Mouse (Mus musculus) G1E (cell line): Measurements from ENCODE around the gene Anxa1.

Experiments
- CTCF ChIP-seq: IDR thresholded peaks from 2 replicates; pipeline ENCODE4 v1.5.1; 2012; ENCODE audit warnings: low read depth, low read length, inconsistent platforms, mixed read lengths
- TAL1 ChIP-seq: conservative IDR thresholded peaks from 2 replicates; pipeline ENCODE4 v1.6.1; 2012; ENCODE audit warnings: low read depth, low read length, inconsistent platforms, mixed read lengths

DNA sequence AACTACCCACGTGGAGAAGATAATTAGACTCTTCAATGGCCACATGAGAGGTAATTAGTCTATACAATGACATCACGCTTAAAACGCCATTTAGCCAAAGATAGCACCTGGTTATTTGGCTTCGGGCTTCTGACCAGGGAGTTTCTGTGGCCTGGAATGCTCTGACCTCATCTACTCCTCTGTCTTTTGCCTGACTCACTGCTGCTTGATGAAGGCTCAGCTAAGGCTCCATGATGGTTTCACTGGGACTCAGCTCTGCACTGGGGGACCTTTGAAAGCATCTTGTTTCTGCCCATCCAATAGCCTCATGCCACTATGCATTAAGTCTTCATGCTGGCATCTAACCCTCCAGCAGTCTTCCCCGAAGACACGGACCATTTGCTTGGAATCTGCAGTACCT, 2.5 kb downstream of the Anxa1 start:
- TF ChIP-seq CTCF, result no peak
- no peak for TF ChIP-seq TAL1
